Comparison of ENCODE assay signal across 16 mouse cellular contexts in genomic region chr12:99498189-99498977, GRCm38 (mm10).
DNase-seq lines count a peak whose midpoint lies in the region; ATAC-seq and TF ChIP-seq lines count a peak whose summit lies in the region.
"Had no signal": no experiment of that assay in that cellular context is flagged by ENCODE, and none has a peak within 500 bp of the region (broad histone marks: within the 10 kb centered on the region; RNA-seq: fewer than 3 reads in every experiment).

No protein-coding gene starts in this region.

- peaks cover 20% of the 10 kb centered on the region for H3K4me1 ChIP-seq in hindbrain, embryonic 13.5 days (replicated peaks)
- H3K4me1 ChIP-seq in midbrain, embryonic 14.5 days (ENCODE audit: control insufficient read depth, insufficient read depth, low read length), result peaks cover 16% of the 10 kb centered on the region
- H3K4me1 ChIP-seq: heart, embryonic 15.5 days; intestine, embryonic 15.5 days; limb, embryonic 10.5 days; stomach, embryonic 15.5 days had no signal

- ATAC-seq in hindbrain, embryonic 13.5 days (ENCODE audit: low FRiP score), result 0 out of 2 replicates have a peak, but pooled peaks have one; percentile 46
- ATAC-seq in midbrain, embryonic 14.5 days (ENCODE audit: low FRiP score, low TSS enrichment), result no peak
- ATAC-seq: intestine, embryonic 15.5 days had no signal

- peak overlapping the region; percentile 53 for H3K9ac ChIP-seq in hindbrain, embryonic 13.5 days
- H3K9ac ChIP-seq in midbrain, embryonic 14.5 days (replicated peaks; ENCODE audit: low read length), result no peak overlapping the region; the same call in 1 of the 2 replicates
- H3K9ac ChIP-seq: heart, embryonic 15.5 days; intestine, embryonic 15.5 days; liver, embryonic 13.5 days; stomach, embryonic 15.5 days had no signal

- H3K27me3 ChIP-seq in hindbrain, embryonic 13.5 days, result no peaks in the 10 kb centered on the region
- H3K27me3 ChIP-seq in midbrain, embryonic 14.5 days (ENCODE audit: control insufficient read depth, insufficient read depth, low read length), result no peaks in the 10 kb centered on the region
- H3K27me3 ChIP-seq: heart, embryonic 15.5 days; intestine, embryonic 15.5 days; liver, embryonic 13.5 days; stomach, embryonic 15.5 days had no signal

- peak overlapping the region; percentile 22 for H3K4me3 ChIP-seq in hindbrain, embryonic 13.5 days
- H3K4me3 ChIP-seq in midbrain, embryonic 14.5 days (replicated peaks; ENCODE audit: low read depth, low read length), result no peak overlapping the region
- H3K4me3 ChIP-seq: heart, embryonic 15.5 days; intestine, embryonic 15.5 days; limb, embryonic 10.5 days; liver, embryonic 13.5 days; stomach, embryonic 15.5 days had no signal

- H3K27ac ChIP-seq in hindbrain, embryonic 13.5 days, result peak overlapping the region; percentile 70
- H3K27ac ChIP-seq in midbrain, embryonic 14.5 days (replicated peaks; ENCODE audit: low read depth, low read length), result peak overlapping the region; percentile 50
- H3K27ac ChIP-seq: heart, embryonic 15.5 days; intestine, embryonic 15.5 days; limb, embryonic 10.5 days; liver, embryonic 13.5 days; stomach, embryonic 15.5 days had no signal

- WGBS in hindbrain, embryonic 13.5 days, result 23% methylated on average over 18 of the region's 18 CpGs
- 22% methylated on average over 18 of the region's 18 CpGs for WGBS in midbrain, embryonic 14.5 days

- peak overlapping the region; percentile 52 for H3K4me2 ChIP-seq in hindbrain, embryonic 13.5 days
- H3K4me2 ChIP-seq in midbrain, embryonic 14.5 days (ENCODE audit: low read length), result peak overlapping the region; percentile 47
- H3K4me2 ChIP-seq: heart, embryonic 15.5 days; intestine, embryonic 15.5 days; liver, embryonic 13.5 days; stomach, embryonic 15.5 days had no signal

- DNase-seq in R1 (ENCODE audit: low read depth, low spot score), result peak; percentile 16
- DNase-seq in brain, embryonic 14.5 days (ENCODE audit: low read depth), result peak; percentile 70
- DNase-seq in midbrain, embryonic 14.5 days, result peak; percentile 54
- DNase-seq in heart, adult 9 months (ENCODE audit: low spot score in 2 of 2), result no peak
- DNase-seq in lung, postnatal 4 days, result no peak
- no peak for DNase-seq in frontal cortex, adult 2 months (ENCODE audit: extremely low spot score in 1 of 2, low spot score in 1 of 2)
- DNase-seq in adrenal gland, postnatal 36 days, result no peak
- DNase-seq: kidney, postnatal 10 days; liver, embryonic 13.5 days; lung, postnatal 10 days; thymus, postnatal 4 days had no signal

- H3K36me3 ChIP-seq in hindbrain, embryonic 13.5 days, result 0 out of 2 replicates have a peak, but pooled peaks cover 3% of the 10 kb centered on the region
- no peaks in the 10 kb centered on the region for H3K36me3 ChIP-seq in midbrain, embryonic 14.5 days (ENCODE audit: control insufficient read depth, insufficient read depth, low read length)
- H3K36me3 ChIP-seq: intestine, embryonic 15.5 days; liver, embryonic 13.5 days; stomach, embryonic 15.5 days had no signal

- no peak for TF ChIP-seq CTCF in brain, embryonic 14.5 days (IDR thresholded peaks at IDR 0.05; ENCODE audit: borderline replicate concordance, extremely low read depth, insufficient read depth, insufficient read length)

- H3K9me3 ChIP-seq in hindbrain, embryonic 13.5 days, result no peaks in the 10 kb centered on the region; the same call in 1 of the 2 replicates
- H3K9me3 ChIP-seq in midbrain, embryonic 14.5 days (ENCODE audit: control insufficient read depth, low read length), result 0 out of 2 replicates have a peak, but pooled peaks cover 6% of the 10 kb centered on the region
- H3K9me3 ChIP-seq: intestine, embryonic 15.5 days; limb, embryonic 10.5 days; liver, embryonic 13.5 days; stomach, embryonic 15.5 days had no signal

- TF ChIP-seq POLR2A in brain, embryonic 14.5 days (IDR thresholded peaks at IDR 0.05; ENCODE audit: borderline replicate concordance, extremely low read depth, insufficient read depth, insufficient read length, poor library complexity, severe bottlenecking), result no peak

Comparison
In these comparisons a context has a peak if more than half of its experiments do, and no peak if none do; other contexts are left out.
1. DNase-seq: peak in R1 (single experiment), brain, embryonic 14.5 days (single experiment) and midbrain, embryonic 14.5 days (single experiment); none in heart, adult 9 months (0 of 2), lung, postnatal 4 days (0 of 2), frontal cortex, adult 2 months (0 of 2) and adrenal gland, postnatal 36 days (0 of 2).